Mouse (Mus musculus): Measurements from ENCODE around the gene 2510009E07Rik. TPM values are rescaled to one million over a fixed set of nuclear protein-coding genes. Genes with fewer than 3 reads are reported as not detected.

2510009E07Rik gene
- 2.6 and 4.7 TPM in 2 replicates for polyA plus RNA-seq (2012; rRNA removed)

DNA sequence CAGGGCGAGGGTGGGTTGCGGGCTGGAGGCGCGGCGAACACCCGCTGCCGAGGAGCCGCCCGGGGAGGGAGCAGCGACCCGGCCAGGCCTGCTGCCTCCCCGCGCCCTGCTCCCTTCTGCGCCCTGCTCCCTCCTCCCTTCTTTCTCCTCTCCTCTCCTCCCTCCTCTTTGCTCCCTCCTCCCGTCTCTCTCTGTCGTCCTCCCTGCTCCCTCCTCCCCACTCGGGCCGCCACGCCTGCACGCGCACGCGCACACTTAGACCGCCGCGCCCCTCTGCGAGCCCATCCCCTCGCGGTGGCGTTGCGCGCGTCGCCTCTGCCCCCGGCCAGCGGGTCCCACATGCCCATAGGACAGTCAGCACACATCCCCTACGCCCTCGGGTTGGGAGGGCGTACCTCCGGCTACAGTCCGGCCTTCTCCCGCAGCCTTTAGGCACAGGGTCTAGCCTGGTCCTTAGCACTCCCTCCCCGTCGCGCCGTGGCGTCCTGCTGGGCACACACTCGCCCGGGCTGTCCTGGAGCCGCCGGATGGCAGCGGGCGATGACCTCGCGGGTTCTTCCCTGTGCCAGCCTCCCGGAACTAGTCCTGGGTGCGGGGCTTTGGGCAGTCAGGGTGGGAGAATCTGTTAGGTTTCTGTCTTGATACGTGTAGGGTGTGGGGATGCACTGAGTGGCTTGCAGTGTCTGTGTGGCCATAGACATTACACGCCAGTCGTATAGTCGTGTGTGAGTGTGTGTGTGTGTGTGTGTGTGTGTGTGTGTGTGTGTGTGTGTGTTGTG lies at the start of gene 2510009E07Rik:
Gene 2510009E07Rik (minus strand): TSS at position 203 of the 779 bp plus-strand sequence.

Other genes starting within 250 kb of the 2510009E07Rik start
- gene Ehhadh, start 93.1 kb upstream of the 2510009E07Rik start, polyA plus RNA-seq (2012; rRNA removed) = 2.8 and 4.6 TPM in 2 replicates
- 0.62 and 0.83 TPM in 2 replicates for gene Map3k13, start 99.7 kb upstream of the 2510009E07Rik start, polyA plus RNA-seq (2012; rRNA removed)